Mouse (Mus musculus): ENCODE data around the gene Wdr54.
A peak's percentile ranks its signal among the peaks of the same experiment; 100 is the strongest.

The Wdr54 gene

GRCm38 (mm10) chr6:83155552-83156238 lies 502 bp downstream of the Wdr54 start:
- DNase-seq: peak; percentile 45

DNA sequence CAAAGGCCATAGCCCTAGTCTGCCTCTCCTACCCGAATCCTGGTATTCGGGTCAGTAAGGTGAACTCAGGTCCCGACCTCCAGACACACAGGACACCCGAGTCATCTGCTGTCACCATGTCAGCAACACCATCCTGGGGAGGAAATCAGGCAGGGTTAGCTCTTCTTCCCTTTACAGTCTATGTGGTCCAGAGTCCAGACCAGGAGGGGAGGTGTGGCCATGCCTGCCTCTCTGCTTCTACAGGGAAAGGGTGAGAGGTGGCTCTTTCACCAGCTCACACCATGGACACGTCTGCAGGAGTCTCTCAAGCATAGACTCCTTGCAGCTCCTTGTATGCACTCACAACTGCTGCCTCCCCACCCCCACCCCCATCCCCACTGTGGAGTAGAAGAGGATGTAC lies 2.7 kb downstream of the Wdr54 start:
- DNase-seq: no peak

GRCm38 (mm10) chr6:83153038-83153437 lies 3.2 kb downstream of the Wdr54 start:
- DNase-seq: no peak

DNA sequence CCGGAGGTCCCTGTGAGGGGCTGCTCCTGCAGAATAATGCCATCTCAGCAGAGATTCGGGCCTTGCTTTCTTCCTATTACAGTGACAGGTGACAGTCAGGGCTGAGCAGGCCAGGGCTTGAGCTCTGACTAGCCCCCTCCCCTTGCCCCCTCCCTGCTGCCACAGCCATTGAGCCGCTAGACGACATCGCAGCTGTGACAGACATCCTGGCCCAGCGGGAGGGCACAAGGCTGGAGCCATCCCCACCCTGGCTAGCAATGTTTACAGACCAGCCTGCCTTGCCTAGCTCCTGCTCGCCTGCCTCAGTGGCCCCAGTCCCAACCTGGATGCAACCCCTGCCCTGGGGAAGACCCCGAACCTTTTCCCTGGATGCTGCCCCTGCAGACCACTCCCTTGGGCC lies 4.5 kb downstream of the Wdr54 start:
- DNase-seq: no peak

DNA sequence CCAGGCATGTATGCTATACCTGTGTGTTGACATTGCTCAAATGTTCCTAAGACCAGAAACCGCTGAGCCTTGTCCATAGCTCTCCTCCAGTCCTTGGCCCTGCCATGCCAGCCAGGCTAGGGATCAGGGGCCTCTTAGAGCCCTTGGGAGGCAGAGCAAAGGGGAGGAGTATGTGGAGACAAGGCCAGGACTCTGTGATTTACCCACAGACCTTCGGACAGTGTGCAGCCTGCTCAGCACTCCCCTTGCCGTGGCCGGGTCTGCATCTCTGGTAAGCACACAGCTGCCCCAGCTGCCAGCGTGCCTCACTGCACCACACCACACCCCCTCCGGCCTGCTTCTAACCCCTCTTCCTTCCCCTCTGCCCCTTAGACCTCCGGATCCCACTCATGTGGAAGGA lies 8.9 kb downstream of the Wdr54 start:
- DNase-seq: no peak

DNA sequence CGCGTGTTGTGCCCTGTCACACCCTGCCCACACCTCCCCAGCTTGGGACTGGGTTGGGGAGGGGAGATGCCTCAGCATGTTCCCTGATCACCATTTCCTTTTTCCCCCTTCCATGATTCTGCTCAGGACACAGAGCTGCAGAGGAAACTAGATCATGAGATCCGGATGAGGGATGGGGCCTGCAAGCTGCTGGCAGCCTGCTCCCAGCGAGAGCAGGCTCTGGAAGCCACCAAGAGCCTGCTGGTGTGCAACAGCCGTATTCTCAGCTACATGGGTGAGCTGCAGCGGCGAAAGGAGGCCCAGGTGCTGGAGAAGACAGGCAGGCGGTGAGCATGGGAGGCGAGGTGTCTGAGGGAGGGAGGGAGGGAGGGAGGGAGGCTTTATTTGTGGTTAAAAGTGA lies 10.4 kb downstream of the Wdr54 start:
- no peak for DNase-seq

DNA sequence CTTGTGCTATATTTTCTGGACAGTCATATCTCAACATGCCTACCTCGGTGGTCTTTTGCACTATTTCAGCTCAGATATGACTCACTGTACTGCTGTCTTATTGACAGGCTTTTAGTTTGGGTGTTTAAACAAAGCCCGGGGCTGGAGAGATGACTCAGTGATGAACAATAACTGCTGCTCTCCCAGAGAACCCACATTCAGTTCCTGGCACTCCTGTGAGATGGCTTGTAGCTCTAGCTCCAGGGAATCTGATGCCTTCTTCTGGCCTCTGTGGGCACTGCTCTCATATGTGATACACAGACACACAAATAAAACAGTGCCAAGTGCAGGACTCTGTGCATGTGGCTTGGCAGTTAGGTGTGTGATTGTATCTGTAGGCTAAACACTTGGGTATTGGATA lies 11.0 kb downstream of the Wdr54 start:
- DNase-seq: no peak

- DNase-seq: no peak
Measured at GRCm38 (mm10) chr6:83142886-83143285, 13.3 kb downstream of the Wdr54 start.

DNA sequence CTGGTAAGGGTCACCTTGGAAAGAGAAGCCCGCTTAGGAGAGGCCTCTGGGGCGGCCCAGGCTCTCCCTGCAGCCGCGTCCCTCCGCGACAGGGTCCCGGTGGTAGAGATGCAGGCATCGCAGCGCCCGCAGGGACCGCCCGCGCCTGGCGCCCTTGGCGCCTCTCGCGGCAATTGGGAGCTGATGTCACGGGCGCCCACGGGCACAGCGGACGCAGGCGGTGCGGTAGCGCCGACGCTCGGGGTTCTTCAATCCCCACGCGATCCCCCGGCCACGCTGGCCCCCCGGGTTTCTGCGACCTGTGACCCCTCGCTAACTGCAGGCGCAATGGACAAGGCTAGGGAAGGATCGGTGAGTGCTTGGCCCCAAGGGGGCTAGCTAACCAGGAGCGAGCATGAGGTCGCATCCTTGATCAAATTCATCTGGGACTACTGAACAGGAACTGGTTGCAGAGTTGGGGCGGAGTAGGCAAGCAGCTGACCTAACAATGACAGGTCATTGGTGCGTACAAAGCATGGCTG lies 13.9 kb downstream of the Wdr54 start:
- DNase-seq: peak; percentile 56

DNA sequence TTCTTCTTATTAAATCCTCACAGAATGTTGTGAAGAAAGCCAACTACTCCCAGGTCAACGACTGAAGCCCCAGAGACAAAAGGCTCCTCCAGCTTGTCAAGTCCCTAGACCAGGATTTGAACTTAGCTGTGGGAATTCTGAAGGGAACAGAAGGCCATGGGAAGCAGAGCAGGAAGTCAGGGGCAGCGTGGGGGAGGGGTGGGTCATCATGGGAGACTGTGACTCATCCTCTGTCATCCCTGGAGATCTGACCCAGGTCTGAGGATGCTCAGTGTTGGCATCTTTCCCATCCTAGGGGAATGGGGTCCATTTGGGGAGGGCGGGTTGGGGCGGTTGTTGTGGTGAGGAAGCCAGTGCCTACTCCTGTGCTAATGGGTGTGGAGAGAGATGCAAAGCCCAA lies 14.6 kb downstream of the Wdr54 start:
- DNase-seq: no peak

DNA sequence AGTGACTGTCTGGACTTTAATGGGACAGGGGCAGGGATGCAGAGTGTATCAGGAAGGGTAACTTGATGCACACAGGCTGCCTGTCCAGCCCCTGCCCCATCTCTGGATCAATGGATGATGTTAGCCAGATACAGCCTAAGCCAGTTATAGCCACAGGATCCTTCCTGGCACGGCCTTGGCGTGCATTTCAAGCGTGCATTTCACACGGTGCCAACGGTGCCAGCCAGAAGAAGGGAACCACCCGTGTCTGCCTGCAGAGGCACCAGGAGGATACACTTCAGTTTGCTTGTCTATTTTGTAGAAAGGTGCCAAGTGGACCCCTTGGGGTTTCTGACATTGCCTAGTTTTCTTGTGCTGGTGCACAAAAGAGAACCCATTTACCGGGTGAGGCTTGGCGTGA lies 16.2 kb downstream of the Wdr54 start:
- no peak for DNase-seq

DNA sequence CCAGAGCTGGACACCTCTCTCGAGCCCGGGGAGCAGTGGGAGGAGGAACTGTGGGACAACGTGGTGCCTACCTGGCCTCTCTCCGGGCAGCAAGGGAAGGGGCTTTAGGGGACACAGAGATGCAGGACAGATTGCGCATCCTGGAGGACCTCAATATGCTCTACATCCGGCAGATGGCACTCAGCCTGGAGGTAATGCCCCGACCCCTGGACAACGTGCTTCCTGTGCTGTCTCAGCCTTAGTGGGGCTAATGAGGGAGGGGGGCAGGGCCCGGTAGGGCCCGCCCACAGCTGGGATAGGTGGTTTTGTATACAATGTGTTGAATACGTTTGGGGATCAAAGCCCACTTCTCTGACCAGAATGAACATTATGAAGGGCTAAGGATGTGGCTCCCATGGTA lies 18.1 kb downstream of the Wdr54 start:
- DNase-seq: peak; percentile 83

GRCm38 (mm10) chr6:83137576-83137950 lies 18.6 kb downstream of the Wdr54 start:
- DNase-seq: peak; percentile 94

DNA sequence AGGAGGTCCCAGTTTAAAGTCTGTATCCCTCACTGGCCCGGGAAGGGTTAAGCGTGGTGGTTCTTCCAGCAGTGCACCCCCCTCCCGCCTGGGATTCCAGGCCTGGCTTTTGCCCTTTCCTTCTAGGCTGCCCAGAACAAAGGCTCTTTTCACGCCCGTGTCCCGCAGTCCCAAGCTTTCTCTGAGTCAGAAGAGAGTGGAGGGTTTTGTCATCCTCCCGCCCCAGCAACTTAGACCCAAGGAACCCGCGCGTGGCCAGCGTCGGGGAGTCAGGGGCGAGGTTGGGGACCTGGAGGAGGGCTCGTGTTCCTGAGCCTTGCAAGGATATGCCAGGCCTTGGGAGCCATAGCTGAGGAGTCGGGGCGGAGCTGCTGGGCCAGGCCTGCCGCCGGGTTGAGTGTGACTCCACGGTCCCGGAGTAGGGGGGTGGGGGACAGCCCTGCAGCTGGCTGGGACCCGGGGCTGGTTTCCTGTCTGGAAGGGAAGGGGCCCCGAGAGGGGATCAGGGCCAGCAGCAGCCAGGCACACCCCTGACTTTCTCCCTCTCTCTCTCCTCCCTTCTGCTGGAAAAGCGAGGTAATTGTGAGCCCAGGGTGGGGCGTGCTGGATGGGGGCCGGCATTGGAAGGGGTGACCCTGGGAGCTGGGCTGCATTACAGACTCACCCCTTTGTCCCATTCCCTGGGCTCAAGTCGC lies 19.2 kb downstream of the Wdr54 start:
- peak; percentile 91 for DNase-seq

GRCm38 (mm10) chr6:83136291-83136880 lies 19.8 kb downstream of the Wdr54 start:
- peak; percentile 19 for DNase-seq

GRCm38 (mm10) chr6:83135571-83136161 lies 20.5 kb downstream of the Wdr54 start:
- peak; percentile 49 for DNase-seq

DNA sequence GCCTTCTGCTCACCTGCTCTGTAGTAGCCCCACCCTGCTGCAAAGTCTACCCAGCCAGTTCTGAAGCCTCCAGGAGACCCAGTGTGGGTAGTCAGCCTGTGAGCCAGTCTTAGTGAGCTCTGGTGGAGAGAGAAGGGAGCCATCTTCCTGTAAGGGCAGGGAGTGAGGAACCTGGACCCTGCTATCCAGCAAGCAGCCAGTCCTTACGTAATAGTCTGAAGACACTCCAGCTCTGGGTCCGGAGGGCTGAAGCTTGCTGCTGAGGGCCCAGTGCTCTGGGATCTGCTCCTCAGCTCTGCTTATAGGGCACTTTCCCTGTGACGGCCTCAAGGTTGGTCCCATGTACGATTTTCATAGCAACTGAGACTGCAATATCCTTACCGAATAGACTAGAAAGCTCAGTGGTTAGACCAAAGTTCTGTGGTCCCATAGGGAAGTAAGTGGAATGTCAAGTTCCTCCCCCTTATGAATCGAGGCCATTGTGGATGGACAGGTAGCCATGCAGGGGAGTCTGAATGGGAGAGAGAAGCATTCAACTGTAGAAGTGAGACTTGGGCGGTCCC lies 21.2 kb downstream of the Wdr54 start, which contains the start of gene Rtkn:
Gene Rtkn (plus strand): TSS at position 513 of the 563 bp plus-strand sequence.
- DNase-seq: no peak

DNA sequence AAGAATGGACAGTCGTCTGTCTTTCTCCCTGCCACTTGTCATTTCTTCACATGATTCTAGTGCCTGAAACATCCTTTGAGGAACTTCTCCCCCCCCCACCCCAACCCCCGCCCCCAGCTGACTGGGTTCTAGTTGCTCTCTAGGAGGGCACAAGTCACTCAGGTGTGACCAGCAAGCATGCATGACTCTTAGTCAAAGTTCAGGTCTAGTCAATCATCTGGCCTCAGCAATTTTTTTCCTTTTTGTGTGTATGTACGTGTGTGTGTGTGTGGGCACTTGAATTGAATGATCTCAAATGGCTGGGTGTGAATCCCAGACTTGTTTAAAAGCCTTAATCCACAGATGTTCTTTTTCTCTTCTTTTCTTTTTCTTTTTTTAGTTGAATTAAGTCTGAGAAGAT lies 22.0 kb downstream of the Wdr54 start:
- DNase-seq: no peak

- DNase-seq: no peak
Measured at GRCm38 (mm10) chr6:83132176-83132919, 23.8 kb downstream of the Wdr54 start.

DNA sequence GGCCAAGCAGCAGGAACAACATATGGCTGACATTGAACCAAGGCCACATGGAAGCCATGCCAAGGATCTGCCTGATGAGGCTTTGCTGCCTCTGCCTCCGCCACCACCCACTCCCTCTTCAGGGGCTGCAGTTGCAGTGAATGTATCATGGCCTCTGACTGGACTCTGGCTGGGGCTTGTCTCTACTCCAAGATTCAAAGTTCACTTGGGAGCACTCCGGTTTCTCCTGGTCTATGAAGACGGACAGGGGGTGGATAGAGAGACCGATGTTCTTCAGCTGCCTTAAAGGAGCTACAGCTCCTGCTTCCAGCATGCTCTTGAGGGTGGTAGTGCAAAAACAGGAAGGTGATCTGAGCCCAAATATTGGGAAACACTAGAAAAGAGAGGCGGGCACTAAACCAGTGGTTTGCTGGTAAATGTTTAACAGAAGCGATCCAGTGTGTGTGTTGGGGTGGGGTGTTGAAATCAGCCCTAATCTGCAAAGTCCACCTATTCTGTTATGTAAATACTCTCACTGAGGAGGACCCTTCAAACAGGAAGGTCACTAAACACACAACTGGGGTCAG lies 24.6 kb downstream of the Wdr54 start:
- DNase-seq: no peak

GRCm38 (mm10) chr6:83127419-83127818 lies 28.8 kb downstream of the Wdr54 start:
- DNase-seq: no peak

- no peak for DNase-seq
Measured at GRCm38 (mm10) chr6:83125331-83125730, 30.9 kb downstream of the Wdr54 start, which contains the start of gene Ino80b. TSS of gene Ino80b (minus strand) at chr6:83125431.
